Mouse (Mus musculus): ENCODE measurements at regions not wholly inside any gene's neighbourhood (a gene's known extent, or its start where the extent isn't known, plus 50 kb on each side); places are given as distances from the start of the nearest gene placed in this dataset.

- DNase-seq: no peak
These were observed 88.8 kb downstream of the Bms1 start for GRCm38 (mm10) chr6:118330496-118330895.

DNA sequence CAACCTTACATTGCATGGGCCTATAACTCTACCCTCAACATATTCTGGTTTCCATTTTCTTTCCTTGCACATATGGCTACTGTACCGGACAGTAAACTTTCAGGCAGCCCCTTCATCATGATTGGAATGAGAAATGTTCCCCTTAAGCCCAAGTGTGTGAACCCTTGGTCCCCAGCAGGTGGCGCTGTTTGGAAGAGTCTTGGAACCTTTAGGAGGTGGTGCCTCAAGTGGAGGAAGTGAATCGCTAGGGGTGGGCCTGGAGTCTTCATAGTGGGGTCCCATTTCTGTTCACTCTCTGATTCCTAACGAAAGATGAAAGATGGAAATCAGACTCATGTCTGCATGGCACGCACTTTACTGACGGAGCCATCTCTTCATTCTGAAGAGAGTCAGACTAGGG, 91.8 kb downstream of the Bms1 start:
- no peak for DNase-seq

DNA sequence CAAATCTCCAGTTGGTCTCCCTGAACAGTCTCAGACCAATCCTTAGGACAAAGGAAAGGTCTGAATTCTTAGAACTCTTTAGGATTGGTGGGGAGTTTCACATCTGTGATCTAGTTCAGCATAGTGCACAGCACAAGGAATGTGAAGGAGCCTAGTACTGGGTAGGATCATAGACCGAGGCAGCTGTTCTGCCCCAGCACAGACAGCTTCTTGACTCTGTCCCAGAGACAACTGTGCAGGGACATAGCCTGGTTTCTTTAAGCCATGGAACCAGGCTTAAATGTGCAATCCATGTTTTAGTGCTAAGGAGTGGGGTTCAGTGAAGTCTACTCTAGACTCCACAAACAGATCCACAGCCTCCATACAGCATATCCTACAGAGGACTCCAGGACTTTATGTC, 93.6 kb downstream of the Bms1 start:
- DNase-seq: no peak

GRCm38 (mm10) chr6:118324559-118324958, 94.7 kb downstream of the Bms1 start:
- DNase-seq: peak; percentile 45

DNA sequence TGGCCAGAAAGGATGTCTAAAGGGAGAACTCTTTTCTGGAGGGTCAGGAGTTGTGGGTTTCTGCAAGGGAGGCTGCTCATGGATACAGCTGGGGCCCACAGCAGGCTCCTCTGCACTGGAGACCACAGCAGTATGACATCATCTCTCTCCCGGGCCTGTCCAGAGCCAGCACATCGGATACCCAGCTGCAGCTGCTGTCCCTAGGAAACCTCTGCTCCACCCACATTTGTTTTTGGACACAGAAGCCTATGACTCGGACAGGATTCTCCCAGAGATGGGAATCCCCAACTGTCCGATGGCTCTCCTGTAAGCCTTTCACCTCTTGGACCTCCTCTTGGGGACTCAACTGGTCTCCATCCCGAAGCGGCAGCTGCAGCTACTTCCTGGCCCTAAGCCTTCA, 96.2 kb downstream of the Bms1 start:
- no peak for DNase-seq

GRCm38 (mm10) chr6:118322631-118323030, 96.6 kb downstream of the Bms1 start:
- no peak for DNase-seq

DNA sequence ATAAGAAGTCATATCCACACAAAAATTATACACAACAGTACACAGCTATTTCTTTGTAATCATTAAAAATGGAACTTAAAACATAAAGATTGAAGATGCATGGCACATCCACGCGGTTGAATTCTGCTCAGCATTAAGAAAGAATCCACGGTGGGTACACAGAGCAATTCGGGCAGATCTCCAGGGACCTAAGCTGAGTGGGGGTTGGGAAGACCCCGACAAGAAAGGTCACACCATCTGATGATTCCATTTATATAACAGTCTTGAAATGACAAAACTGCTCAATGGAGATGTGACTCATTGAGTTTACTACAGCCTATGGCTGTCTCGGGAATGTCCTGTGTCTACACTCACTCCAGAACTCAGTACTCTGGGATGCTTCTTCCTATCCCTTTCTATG, 97.2 kb downstream of the Bms1 start:
- no peak for DNase-seq

DNA sequence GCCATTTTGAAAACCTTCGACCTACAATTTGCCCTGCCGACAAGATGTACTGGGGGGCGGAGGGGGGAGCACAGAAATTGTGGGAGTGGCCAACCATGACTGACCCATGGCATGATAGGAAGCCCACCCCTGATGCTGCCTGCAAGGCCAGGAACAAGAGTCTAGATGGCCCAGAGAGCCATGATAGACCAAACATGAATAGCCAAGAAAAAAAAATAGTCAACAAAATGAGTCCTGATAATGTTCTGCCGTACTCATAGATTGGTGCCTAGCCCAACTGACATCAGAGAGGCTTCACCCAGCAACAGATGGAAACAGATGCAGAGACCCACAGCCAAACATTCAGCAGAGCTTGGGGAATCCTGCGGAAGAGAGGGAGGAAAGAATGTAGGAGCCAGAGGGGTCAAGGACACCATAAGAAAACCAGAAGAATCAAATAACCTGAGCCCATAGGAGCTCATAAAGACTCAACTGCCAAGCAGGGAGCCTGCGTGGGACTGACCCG, 99.2 kb downstream of the Bms1 start:
- no peak for DNase-seq

DNA sequence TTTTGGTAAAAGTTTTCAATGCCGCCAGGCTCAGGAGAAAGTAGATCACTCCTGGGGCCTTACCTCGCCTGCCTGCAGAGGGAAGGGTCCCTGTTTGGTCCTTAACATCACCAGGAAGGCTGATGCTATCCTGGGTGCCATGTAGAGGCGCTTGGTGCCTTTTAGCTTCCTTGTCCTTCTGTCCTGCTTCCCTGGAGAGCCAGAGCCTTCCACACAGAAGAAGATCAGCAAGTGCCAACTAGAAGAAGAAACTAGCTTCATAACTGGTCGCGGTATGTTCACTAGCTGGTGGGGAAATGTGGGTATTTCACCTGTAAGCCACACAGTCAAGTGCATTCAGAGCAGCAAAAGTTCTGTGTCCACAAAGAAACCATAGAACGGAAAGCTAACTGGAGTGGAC, 103.4 kb downstream of the Bms1 start:
- DNase-seq: no peak

- peak; percentile 17 for DNase-seq
These were observed 104.2 kb downstream of the Bms1 start for GRCm38 (mm10) chr6:118314941-118315687.

GRCm38 (mm10) chr6:118311081-118311480, 108.2 kb downstream of the Bms1 start:
- no peak for DNase-seq

GRCm38 (mm10) chr6:118309923-118310322, 109.4 kb downstream of the Bms1 start:
- DNase-seq: peak; percentile 71

DNA sequence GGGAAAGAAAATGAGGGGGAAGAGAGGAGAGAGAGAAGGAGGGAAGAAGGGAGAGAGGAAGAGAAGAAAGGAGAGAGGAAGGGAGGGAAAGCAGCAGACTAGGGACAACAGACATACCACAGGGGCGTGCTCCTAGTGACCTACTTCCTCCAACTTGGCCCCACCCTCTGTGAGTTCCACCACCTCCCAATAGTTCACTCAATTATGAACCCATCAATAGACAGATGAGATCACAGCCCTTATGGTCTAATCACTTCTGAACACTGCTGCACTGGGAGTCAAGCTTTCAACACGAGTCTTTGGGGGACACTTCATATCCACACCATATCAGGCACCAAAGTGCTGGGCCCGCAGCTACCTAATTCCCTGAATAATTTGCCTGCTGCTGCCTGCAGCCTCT, 110.7 kb downstream of the Bms1 start:
- no peak for DNase-seq

DNA sequence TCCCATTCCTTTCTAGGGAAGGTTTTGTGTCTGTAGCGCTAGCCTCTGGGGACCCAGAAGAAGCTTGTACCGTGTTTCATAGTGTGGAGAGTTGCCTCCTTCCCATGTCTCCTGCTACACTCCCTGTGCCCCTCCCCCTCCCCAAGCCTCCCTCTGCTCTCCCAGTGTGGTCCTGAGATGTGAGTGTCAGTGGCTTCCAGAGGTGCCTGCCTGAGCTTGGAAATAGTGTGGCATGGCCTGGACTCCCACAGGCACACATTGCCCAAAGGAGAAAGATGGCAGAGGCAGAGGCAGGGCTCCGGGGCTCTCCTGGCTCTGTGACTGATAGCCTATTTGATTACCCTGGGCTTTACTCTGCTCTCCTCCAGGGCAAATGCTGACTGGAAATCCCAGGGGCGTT, 110.0 kb upstream of the Ret start:
- DNase-seq: no peak

DNA sequence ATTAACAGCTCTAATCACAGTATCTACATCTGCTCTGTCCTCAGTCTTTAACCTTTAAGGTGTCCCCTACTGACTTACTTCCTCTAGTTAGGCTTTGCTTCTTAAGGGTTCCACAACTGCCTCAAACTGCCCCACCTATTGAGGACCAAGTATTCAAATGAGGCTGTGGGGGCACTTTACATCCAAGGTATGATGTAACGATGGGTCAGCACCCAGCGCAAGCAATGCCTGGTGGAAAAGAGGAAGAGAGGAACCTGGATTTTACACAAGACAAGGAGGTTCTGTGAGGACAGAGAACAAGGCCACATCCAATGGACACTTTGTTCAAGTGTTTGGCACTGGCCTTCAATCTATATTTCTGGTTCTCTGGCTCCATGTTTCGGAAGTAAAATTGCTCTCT, 107.7 kb upstream of the Ret start:
- DNase-seq: no peak

GRCm38 (mm10) chr6:118302783-118303350, 105.3 kb upstream of the Ret start:
- DNase-seq: no peak

DNA sequence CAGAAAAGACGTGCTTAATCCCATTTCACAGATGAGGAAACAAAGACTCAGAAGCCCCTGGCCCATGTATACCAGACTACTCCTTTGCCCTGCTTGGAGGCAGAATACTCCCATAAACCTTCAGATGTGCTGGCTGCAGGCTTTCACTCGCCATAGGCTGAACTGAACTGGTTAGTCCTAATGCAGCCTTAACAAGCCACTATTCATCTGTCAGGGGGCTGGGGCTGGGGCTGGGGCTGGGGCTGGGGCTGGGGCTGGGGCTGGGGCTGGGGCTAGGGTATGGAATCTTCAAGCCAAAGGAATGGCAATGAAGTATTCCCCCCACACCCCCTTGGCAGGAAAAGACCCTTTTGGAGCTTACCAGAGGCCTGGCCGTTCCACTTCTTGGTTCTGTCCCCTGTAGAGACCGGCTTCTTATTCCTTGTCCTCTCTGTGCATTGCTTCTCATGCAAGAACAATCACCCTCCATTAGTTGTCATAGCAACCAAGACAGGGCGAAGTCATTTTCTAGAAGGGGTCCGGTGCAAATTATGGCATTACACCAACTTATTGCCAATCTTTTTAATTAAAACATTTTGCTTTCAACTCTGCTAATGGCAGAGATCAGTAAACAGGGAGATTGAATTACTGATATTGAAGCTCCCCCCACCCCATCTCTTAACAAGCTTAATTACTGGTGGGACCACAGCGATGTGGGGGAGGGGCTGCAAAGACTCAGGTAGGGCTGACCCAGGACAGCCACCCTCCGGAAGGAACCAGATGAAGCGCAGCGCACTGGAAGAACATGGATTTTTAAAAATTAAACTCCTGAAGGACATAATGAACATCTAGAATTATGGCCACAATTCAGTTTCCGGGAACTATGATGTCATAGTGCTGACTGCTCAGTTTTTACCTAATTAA, 104.6 kb upstream of the Ret start:
- DNase-seq: no peak

DNA sequence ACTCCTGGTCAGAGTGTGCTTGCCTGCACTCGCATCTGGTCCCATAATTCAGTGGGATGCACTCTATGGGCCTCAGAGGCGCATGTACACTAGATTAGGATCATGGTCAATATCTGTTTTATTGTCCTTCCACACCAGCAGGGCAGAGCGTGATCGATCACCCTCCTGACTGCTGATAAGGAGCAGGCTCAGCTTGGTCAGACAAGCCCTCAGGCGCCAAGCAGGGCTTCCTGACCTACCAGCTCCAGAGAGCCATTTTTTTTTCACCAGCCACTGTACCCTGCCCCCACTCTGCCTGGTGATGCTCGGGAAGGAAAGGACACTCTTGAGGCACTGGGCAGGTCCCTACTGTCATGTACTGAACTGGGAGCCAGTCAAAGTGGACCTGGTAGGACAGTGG, 103.3 kb upstream of the Ret start:
- DNase-seq: no peak

- DNase-seq: no peak
These were observed 100.1 kb upstream of the Ret start for GRCm38 (mm10) chr6:118297576-118297975.

- DNase-seq: no peak
These were observed 96.5 kb upstream of the Ret start for GRCm38 (mm10) chr6:118293986-118294385.

GRCm38 (mm10) chr6:118292928-118293327, 95.4 kb upstream of the Ret start:
- no peak for DNase-seq

DNA sequence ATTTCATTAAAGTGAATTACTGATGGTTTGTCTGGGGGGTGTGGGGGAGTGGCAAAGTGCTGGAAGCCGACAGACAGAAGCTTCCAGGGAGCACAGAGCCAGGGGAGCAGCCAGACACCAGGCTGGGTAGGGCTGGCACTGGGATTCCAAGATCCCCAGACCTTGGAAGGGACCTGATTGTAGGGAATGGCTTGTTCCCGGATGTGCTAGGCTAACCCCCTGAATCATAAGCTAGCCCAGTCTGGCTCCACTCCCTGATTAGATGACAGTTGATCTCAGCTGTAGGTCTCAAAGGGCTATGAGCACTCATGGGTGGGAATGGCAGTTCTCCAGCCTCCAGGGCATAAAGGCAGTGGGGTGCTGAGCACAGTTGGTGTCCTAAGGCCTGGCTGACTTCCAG, 94.8 kb upstream of the Ret start:
- DNase-seq: no peak

- no peak for DNase-seq
These were observed 93.9 kb upstream of the Ret start for GRCm38 (mm10) chr6:118291426-118291825.

Measured in adrenal gland, postnatal 14 days (tissue).